Mouse (Mus musculus) brain, embryonic 14.5 days (tissue): ENCODE results near the gene Dnmt1.

Source experiments
- CTCF ChIP-seq: fragments of 200-500 bp; IDR thresholded peaks from 2 replicates; pipeline ENCODE4 v1.5.1; 2012; ENCODE audit warnings: inconsistent platforms, mild to moderate bottlenecking, moderate library complexity, borderline replicate concordance; ENCODE audit not compliant: insufficient read depth, insufficient read length; ENCODE audit errors: extremely low read depth
- POLR2A ChIP-seq: fragments of 200-500 bp; IDR thresholded peaks from 2 replicates; pipeline ENCODE4 v1.6.1; 2012; ENCODE audit warnings: mild to moderate bottlenecking, inconsistent platforms, borderline replicate concordance; ENCODE audit not compliant: poor library complexity, insufficient read depth, insufficient read length, severe bottlenecking; ENCODE audit errors: extremely low read depth

DNA sequence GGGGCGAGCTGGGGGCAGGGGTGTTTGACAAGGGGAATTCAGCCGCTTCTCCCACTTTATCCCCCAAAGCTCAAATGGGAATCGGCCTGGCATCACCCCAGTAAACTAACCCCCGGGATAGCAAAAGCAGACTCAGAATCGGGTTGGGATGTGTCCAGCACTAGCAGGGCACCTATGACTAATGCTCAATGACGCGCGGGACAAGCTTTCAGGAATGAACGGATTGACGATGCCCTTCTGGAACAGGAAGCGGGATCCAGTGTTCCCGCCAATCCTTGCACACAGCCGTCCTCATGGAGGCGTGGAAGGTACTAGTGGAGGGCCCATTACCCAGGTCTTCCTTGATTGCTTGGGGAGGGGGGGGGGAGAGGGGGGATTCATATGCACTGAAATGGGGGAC, 8.2 kb downstream of the Dnmt1 start:
- TF ChIP-seq POLR2A (no peak), CTCF (no peak)
